Mouse (Mus musculus): ENCODE measurements around the gene Has3. TPM values are rescaled to one million over a fixed set of nuclear protein-coding genes. Genes with fewer than 3 reads are reported as not detected.

Gene Has3
- polyA plus RNA-seq (2015; fragmentation: Nextera tagmentation; extraction: Ambion mirVana): 0.05 TPM in 2 replicates

DNA sequence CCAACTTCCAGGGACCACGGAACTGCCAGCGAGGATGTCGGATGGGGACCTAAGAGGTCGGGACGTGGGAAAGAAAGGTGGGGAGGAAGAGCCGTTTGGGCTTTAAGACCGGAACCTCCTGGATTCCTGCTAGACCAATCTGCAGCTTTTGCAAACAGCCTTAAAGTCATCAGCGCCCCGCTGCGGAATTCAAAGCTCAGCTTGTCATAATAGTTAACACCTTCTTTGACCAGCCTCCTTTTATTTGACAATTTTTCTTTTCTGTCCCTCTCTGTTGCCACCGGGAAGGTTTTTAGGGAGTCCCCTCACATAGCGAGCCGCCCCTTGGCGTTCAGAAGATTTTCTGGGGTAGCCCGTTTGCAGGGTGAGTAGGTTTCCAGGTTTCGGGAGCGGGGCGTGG is at the start of gene Has3:
Gene Has3 (plus strand): TSS at position 192 of the 400 bp plus-strand sequence.

DNA sequence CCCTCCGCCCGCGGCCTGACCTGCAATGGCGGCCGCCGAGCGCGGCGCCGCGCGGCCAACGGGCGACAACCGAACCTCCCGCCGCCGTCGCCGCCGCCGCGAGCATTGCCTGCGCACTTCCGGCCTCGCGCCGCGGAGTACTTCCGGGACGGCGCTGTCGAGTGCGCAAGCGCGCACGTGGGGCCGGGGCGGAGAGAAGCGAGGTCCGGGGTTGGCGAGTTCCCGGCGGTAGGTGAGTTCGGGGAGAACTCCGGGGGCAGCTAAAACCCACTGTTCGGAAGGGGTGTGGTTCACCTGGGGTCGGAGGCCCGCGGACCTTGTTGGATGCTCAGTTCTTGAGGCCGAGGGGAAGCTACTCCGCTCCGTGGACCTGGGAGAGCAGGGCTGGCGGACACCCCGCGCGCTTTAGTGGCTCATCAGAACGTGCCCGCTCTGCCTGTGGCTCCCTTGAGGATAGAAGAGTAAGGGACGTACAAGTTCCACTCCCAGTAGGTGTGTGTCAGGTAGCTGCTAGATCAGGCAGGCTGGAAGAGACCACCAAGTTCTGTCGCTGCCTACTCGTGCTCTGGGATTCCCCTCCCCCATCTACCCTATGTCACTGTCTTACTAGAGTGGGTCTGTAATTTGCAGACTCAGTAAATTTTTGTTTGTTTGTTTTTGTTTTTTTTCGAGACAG is 23.6 kb downstream of the Has3 start, which contains the start of gene Utp4:
Gene Utp4 (plus strand): TSS at position 156 of the 676 bp plus-strand sequence.

Other genes starting within 250 kb of the Has3 start
- 3.4 and 3.7 TPM in 2 replicates for gene Tango6, start 187.2 kb upstream of the Has3 start, polyA plus RNA-seq (2015; fragmentation: Nextera tagmentation; extraction: Ambion mirVana)
- gene Utp4, start 23.4 kb downstream of the Has3 start, polyA plus RNA-seq (2015; fragmentation: Nextera tagmentation; extraction: Ambion mirVana): 24.8 and 25.8 TPM in 2 replicates
- gene Sntb2, start 65.5 kb downstream of the Has3 start, polyA plus RNA-seq (2015; fragmentation: Nextera tagmentation; extraction: Ambion mirVana): 15.0 and 15.3 TPM in 2 replicates
- gene Vps4a, start 161.0 kb downstream of the Has3 start, polyA plus RNA-seq (2015; fragmentation: Nextera tagmentation; extraction: Ambion mirVana): 51.6 and 55.6 TPM in 2 replicates
- gene Pdf, start 178.4 kb downstream of the Has3 start, polyA plus RNA-seq (2015; fragmentation: Nextera tagmentation; extraction: Ambion mirVana): 37.3 and 40.0 TPM in 2 replicates
- 22.5 and 23.6 TPM in 2 replicates for gene Cog8, start 186.4 kb downstream of the Has3 start, polyA plus RNA-seq (2015; fragmentation: Nextera tagmentation; extraction: Ambion mirVana)
- 37.8 and 42.2 TPM in 2 replicates for gene Nip7, start 186.6 kb downstream of the Has3 start, polyA plus RNA-seq (2015; fragmentation: Nextera tagmentation; extraction: Ambion mirVana)
- gene Tmed6, start 195.4 kb downstream of the Has3 start, polyA plus RNA-seq (2015; fragmentation: Nextera tagmentation; extraction: Ambion mirVana): not detected in 2 replicates
- 9.6 and 10.5 TPM in 2 replicates for gene Terf2, start 226.3 kb downstream of the Has3 start, polyA plus RNA-seq (2015; fragmentation: Nextera tagmentation; extraction: Ambion mirVana)

All from skeletal muscle tissue, postnatal 0 days (tissue).